ENCODE assay signal across 10 mouse cellular contexts in the genomic region with DNA sequence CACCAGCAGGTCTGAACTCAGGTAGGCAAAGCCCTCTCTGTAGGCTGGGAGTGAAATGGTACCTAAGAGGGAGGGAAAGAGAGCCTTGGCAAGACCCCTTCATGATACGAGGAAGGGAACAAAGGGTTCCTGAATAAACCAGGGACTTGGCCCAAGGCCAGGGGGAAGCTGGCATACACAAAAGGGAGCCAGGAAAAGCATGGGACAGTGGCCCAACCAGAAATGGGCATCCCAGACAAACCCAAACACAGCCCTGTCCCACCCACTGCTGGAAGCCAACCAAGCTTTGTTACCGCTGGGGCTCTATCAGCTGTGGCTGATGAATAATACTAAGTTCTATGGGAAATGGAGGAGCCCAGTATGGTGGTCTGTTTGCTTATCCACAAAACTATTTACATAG. TPM values are rescaled to one million over a fixed set of nuclear protein-coding genes. Genes with fewer than 3 reads are reported as not detected.
DNase-seq lines count a peak whose midpoint lies in the region; ATAC-seq lines count a peak whose summit lies in the region.
"Had no signal": no experiment of that assay in that cellular context is flagged by ENCODE, and none has a peak within 500 bp of the region (broad histone marks: within the 10 kb centered on the region; RNA-seq: fewer than 3 reads in every experiment).

No protein-coding gene starts in this region.

- H3K9me3 ChIP-seq in heart, embryonic 12.5 days (replicated peaks): peaks cover 7% of the 10 kb centered on the region

- H3K27me3 ChIP-seq in heart, embryonic 12.5 days (replicated peaks): no peaks in the 10 kb centered on the region

- 46% methylated on average over 2 of the region's 2 CpGs for WGBS in heart, embryonic 12.5 days

- DNase-seq in heart, adult 11 months: peak; percentile 98
- DNase-seq in adrenal gland, postnatal 14 days: peak; percentile 53
- DNase-seq in heart, adult 9 months (ENCODE audit: low spot score in 2 of 2): peak; percentile 79 to 86
- DNase-seq in left cerebral cortex, postnatal 4 days: peak; percentile 80
- no peak for DNase-seq in T-cell, adult 2 months (ENCODE audit: low spot score)

- no peak overlapping the region for H3K27ac ChIP-seq in heart, embryonic 12.5 days (ENCODE audit: poor library complexity, severe bottlenecking)

- ATAC-seq in heart, embryonic 12.5 days (ENCODE audit: insufficient number of reproducible peaks, low FRiP score): no peak
- no peak for ATAC-seq in megakaryocyte, adult 5-6 weeks (ENCODE audit: poor library complexity, severe bottlenecking)
- ATAC-seq in megakaryocyte-erythroid progenitor cell, adult 5-6 weeks (replicated peaks; ENCODE audit: low FRiP score, low TSS enrichment, poor library complexity, severe bottlenecking): no peak

- H3K4me2 ChIP-seq in heart, embryonic 12.5 days: no peak overlapping the region

- H3K9ac ChIP-seq in heart, embryonic 12.5 days: no peak overlapping the region

- peaks cover 9% of the 10 kb centered on the region for H3K4me1 ChIP-seq in heart, embryonic 12.5 days (replicated peaks)
- H3K4me1 ChIP-seq: megakaryocyte, embryonic 14.5 days had no signal

- no peak overlapping the region for H3K4me3 ChIP-seq in heart, embryonic 12.5 days
- H3K4me3 ChIP-seq: megakaryocyte, embryonic 14.5 days had no signal

- H3K36me3 ChIP-seq in heart, embryonic 12.5 days: peaks cover 75% of the 10 kb centered on the region

- intact Hi-C loops in left cerebral cortex, postnatal 4 days (cut with DNase I): no loop called here

RNA-seq across cellular contexts. Expression of a gene that starts 34.4 kb away (rescaled TPM):
- polyA plus RNA-seq in heart, embryonic 12.5 days (2016; fragmentation: Nextera tagmentation; extraction: Ambion mirVana): 64.7 and 65.3 TPM in 2 replicates
- 9.4 and 15.2 TPM in 2 replicates for total RNA-seq in adrenal gland, postnatal 14 days (2021)
- total RNA-seq in left cerebral cortex, postnatal 4 days (2021): 1 to 10 TPM; 2.7 to 2.9 TPM
- 0.27 TPM in 1 of 2 replicates, not detected in the other for total RNA-seq in megakaryocyte, adult 5-6 weeks (2015)
- 0.51 TPM in 1 of 2 replicates, not detected in the other for total RNA-seq in megakaryocyte, adult 5-6 weeks (2017)
- total RNA-seq in megakaryocyte-erythroid progenitor cell, adult 5-6 weeks (2014; fragmentation: Nextera tagmentation): not detected in 2 replicates
- not detected in 2 replicates for total RNA-seq in megakaryocyte-erythroid progenitor cell, adult 5-6 weeks (2017)
- total RNA-seq: MEL had no signal
